Comparison of ENCODE assay signal across 11 mouse cellular contexts in the genomic region with DNA sequence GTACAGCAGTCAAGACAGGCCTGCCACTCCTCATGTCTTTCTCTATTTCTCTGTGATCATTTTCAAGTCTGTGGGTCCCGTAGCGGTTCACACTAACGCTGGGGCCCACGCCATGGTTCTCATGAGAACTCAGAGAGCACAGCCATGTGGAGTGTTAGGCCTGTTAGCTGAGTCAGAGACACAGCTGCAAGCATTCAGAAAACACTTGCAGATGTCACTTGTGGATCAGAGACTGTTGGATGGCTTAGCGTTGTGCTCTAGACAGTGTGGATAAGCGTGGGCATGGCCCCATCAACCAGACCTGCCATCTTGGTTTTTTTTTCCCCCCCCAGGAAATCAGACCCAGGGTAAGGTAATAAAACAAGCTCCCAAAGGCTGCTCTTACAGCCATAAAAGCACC.
DNase-seq lines count a peak whose midpoint lies in the region; ATAC-seq and TF ChIP-seq lines count a peak whose summit lies in the region.
"Had no signal": no experiment of that assay in that cellular context is flagged by ENCODE, and none has a peak within 500 bp of the region (broad histone marks: within the 10 kb centered on the region; RNA-seq: fewer than 3 reads in every experiment).

No protein-coding gene starts in this region.

- H3K4me2 ChIP-seq in intestine, embryonic 15.5 days (replicated peaks) = no peak overlapping the region
- no peak overlapping the region for H3K4me2 ChIP-seq in intestine, postnatal 0 days (replicated peaks; ENCODE audit: low read depth)
- H3K4me2 ChIP-seq in liver, postnatal 0 days (ENCODE audit: low read depth, low read length) = no peak overlapping the region
- H3K4me2 ChIP-seq: forebrain, embryonic 13.5 days had no signal

- WGBS in intestine, embryonic 15.5 days = 72% methylated on average over 6 of the region's 6 CpGs
- 69% methylated on average over 6 of the region's 6 CpGs for WGBS in intestine, postnatal 0 days
- WGBS in heart, embryonic 10.5 days = 83% methylated on average over 6 of the region's 6 CpGs
- 71% methylated on average over 6 of the region's 6 CpGs for WGBS in lung, adult 2 months
- 79% methylated on average over 6 of the region's 6 CpGs for WGBS in liver, postnatal 0 days (ENCODE audit: insufficient replicate concordance)

- no peak overlapping the region for H3K9ac ChIP-seq in intestine, embryonic 15.5 days
- no peak overlapping the region for H3K9ac ChIP-seq in intestine, postnatal 0 days (ENCODE audit: low read depth, low read length)
- H3K9ac ChIP-seq in liver, postnatal 0 days (replicated peaks) = no peak overlapping the region
- H3K9ac ChIP-seq: forebrain, embryonic 13.5 days had no signal

- DNase-seq in brain, adult 2 months (ENCODE audit: low read depth, low spot score) = peak; percentile 11
- no peak for DNase-seq in heart, embryonic 10.5 days (ENCODE audit: low spot score)
- peak; percentile 24 for DNase-seq in lung, adult 2 months
- DNase-seq in layer of hippocampus, adult 18-20 months (ENCODE audit: low spot score in 2 of 2) = no peak
- no peak for DNase-seq in liver, postnatal 0 days
- no peak for DNase-seq in embryo, embryonic 11 days
- DNase-seq: adrenal gland, postnatal 10 days had no signal

- peaks cover 10% of the 10 kb centered on the region; the same call in 1 of the 2 replicates for H3K4me1 ChIP-seq in intestine, embryonic 15.5 days (replicated peaks)
- no peaks in the 10 kb centered on the region for H3K4me1 ChIP-seq in intestine, postnatal 0 days (replicated peaks; ENCODE audit: control insufficient read depth, insufficient read depth, low read length)
- H3K4me1 ChIP-seq in heart, embryonic 10.5 days = peaks cover 8% of the 10 kb centered on the region; the same call in 1 of the 2 replicates
- H3K4me1 ChIP-seq in lung, adult 2 months (ENCODE audit: control insufficient read depth, insufficient read depth, low read length) = peaks cover 11% of the 10 kb centered on the region
- no peaks in the 10 kb centered on the region for H3K4me1 ChIP-seq in liver, postnatal 0 days (ENCODE audit: insufficient read depth)
- H3K4me1 ChIP-seq: forebrain, embryonic 13.5 days had no signal

- no peak for TF ChIP-seq EP300 in liver, postnatal 0 days (IDR thresholded peaks at IDR 0.05; ENCODE audit: low read depth)

- H3K27ac ChIP-seq in intestine, embryonic 15.5 days = peak overlapping the region; percentile 7; the same call in 1 of the 2 replicates
- no peak overlapping the region for H3K27ac ChIP-seq in intestine, postnatal 0 days (ENCODE audit: low read depth, low read length)
- H3K27ac ChIP-seq in heart, embryonic 10.5 days = peak overlapping the region; percentile 17; the same call in 1 of the 2 replicates
- no peak overlapping the region for H3K27ac ChIP-seq in liver, postnatal 0 days (ENCODE audit: low read depth)
- H3K27ac ChIP-seq: forebrain, embryonic 13.5 days had no signal

- no peak for TF ChIP-seq POLR2A in lung, adult 2 months (IDR thresholded peaks at IDR 0.05; ENCODE audit: borderline replicate concordance, extremely low read depth, low read depth, low read length)

- 0 out of 2 replicates have a peak, but pooled peaks cover 2% of the 10 kb centered on the region for H3K36me3 ChIP-seq in intestine, embryonic 15.5 days
- no peaks in the 10 kb centered on the region; the same call in 1 of the 2 replicates for H3K36me3 ChIP-seq in intestine, postnatal 0 days (ENCODE audit: control insufficient read depth, insufficient read depth)
- H3K36me3 ChIP-seq in heart, embryonic 10.5 days = no peaks in the 10 kb centered on the region
- no peaks in the 10 kb centered on the region for H3K36me3 ChIP-seq in liver, postnatal 0 days (replicated peaks; ENCODE audit: insufficient read depth, low read length)

- H3K4me3 ChIP-seq in intestine, embryonic 15.5 days (replicated peaks) = no peak overlapping the region
- no peak overlapping the region for H3K4me3 ChIP-seq in intestine, postnatal 0 days (ENCODE audit: low read depth, low read length)
- H3K4me3 ChIP-seq in heart, embryonic 10.5 days = no peak overlapping the region
- H3K4me3 ChIP-seq in lung, adult 2 months (replicated peaks; ENCODE audit: extremely low read depth, low read depth, low read length) = no peak overlapping the region
- no peak overlapping the region for H3K4me3 ChIP-seq in liver, postnatal 0 days (ENCODE audit: low read depth, low read length)
- H3K4me3 ChIP-seq: forebrain, embryonic 13.5 days had no signal

- TF ChIP-seq CTCF in intestine, postnatal 0 days (IDR thresholded peaks at IDR 0.05; ENCODE audit: low read depth) = no peak
- TF ChIP-seq CTCF in lung, adult 2 months (IDR thresholded peaks at IDR 0.05; ENCODE audit: insufficient read depth, low read length) = no peak
- no peak for TF ChIP-seq CTCF in liver, postnatal 0 days (IDR thresholded peaks at IDR 0.05; ENCODE audit: low read depth)

- H3K27me3 ChIP-seq in intestine, embryonic 15.5 days (replicated peaks) = no peaks in the 10 kb centered on the region
- no peaks in the 10 kb centered on the region for H3K27me3 ChIP-seq in intestine, postnatal 0 days (replicated peaks; ENCODE audit: control insufficient read depth, insufficient read depth, low read length)
- H3K27me3 ChIP-seq in heart, embryonic 10.5 days (ENCODE audit: insufficient read depth, poor library complexity, severe bottlenecking) = no peaks in the 10 kb centered on the region
- no peaks in the 10 kb centered on the region for H3K27me3 ChIP-seq in liver, postnatal 0 days (ENCODE audit: insufficient read depth, low read length)
- H3K27me3 ChIP-seq: forebrain, embryonic 13.5 days had no signal

- ATAC-seq in intestine, embryonic 15.5 days = peak; percentile 55; the same call in 1 of the 2 replicates
- no peak for ATAC-seq in intestine, postnatal 0 days
- ATAC-seq in liver, postnatal 0 days = no peak
- ATAC-seq: CD4-positive, CD25-positive, alpha-beta regulatory T cell, adult 4 months; forebrain, embryonic 13.5 days had no signal

- no peaks in the 10 kb centered on the region for H3K9me3 ChIP-seq in intestine, embryonic 15.5 days
- H3K9me3 ChIP-seq in intestine, postnatal 0 days (ENCODE audit: control insufficient read depth) = no peaks in the 10 kb centered on the region
- H3K9me3 ChIP-seq in heart, embryonic 10.5 days = no peaks in the 10 kb centered on the region
- H3K9me3 ChIP-seq in liver, postnatal 0 days (ENCODE audit: low read length) = no peaks in the 10 kb centered on the region
- H3K9me3 ChIP-seq: forebrain, embryonic 13.5 days had no signal

Comparison
In these comparisons a context has a peak if more than half of its experiments do, and no peak if none do; other contexts are left out.
1. H3K27ac ChIP-seq: peak in intestine, embryonic 15.5 days (single experiment) and heart, embryonic 10.5 days (single experiment); none in intestine, postnatal 0 days (single experiment) and liver, postnatal 0 days (single experiment).
2. DNase-seq: peak in brain, adult 2 months (single experiment) and lung, adult 2 months (single experiment); none in heart, embryonic 10.5 days (single experiment), layer of hippocampus, adult 18-20 months (0 of 2), liver, postnatal 0 days (single experiment) and embryo, embryonic 11 days (single experiment).